Mouse (Mus musculus) bone marrow, adult 2 months (tissue): ENCODE results near the gene C1qtnf9. TPM values are rescaled to one million over a fixed set of nuclear protein-coding genes. Genes with fewer than 3 reads are reported as not detected.
A peak's percentile ranks its signal among the peaks of the same experiment; 100 is the strongest.

ENCODE experiments used
- H3K27ac ChIP-seq: fragments of 200-500 bp; 2 replicates; pipeline ENCODE4 v1.5.1; 2012; ENCODE audit warnings: low read depth, mild to moderate bottlenecking, control low read depth, inconsistent platforms, low read length; ENCODE audit not compliant: control insufficient read depth, poor library complexity, insufficient read depth
- H3K4me1 ChIP-seq: fragments of 200-500 bp; 2 replicates; pipeline ENCODE4 v1.6.1; 2011; ENCODE audit warnings: low read length; ENCODE audit not compliant: control insufficient read depth, insufficient read depth
- H3K4me3 ChIP-seq: fragments of 200-500 bp; replicated peaks from 2 replicates; pipeline ENCODE3; 2011; ENCODE audit warnings: mild to moderate bottlenecking, low read depth, low read length, control low read depth; ENCODE audit not compliant: control insufficient read depth
- CTCF ChIP-seq: fragments of 200-500 bp; IDR thresholded peaks from 2 replicates; pipeline ENCODE4 v1.5.1; 2011; ENCODE audit warnings: low read length, control low read depth; ENCODE audit not compliant: control insufficient read depth, insufficient read depth
- POLR2A ChIP-seq: fragments of 200-500 bp; IDR thresholded peaks from 2 replicates; pipeline ENCODE4 v1.6.1; 2011; ENCODE audit warnings: low read depth, mild to moderate bottlenecking, control low read depth, low read length, borderline replicate concordance; ENCODE audit not compliant: control insufficient read depth
- WGBS: fragments of 180-500 bp; shearing (Covaris S2); methylation state at CpG from one replicate; pipeline ENCODE4 v1.1.7; 2018; 5-methylcytosine and 5-hydroxymethylcytosine counted together
- polyA plus RNA-seq: library from polyadenylated mRNA; stranded (reverse); fragments of >200 nt; gene quantifications from 2 replicates; pipeline ENCODE4 v1.2.4, GENCODE M21; 2011; ENCODE audit warnings: low replicate concordance; ENCODE audit not compliant: missing spikeins, insufficient read depth, insufficient read length

C1qtnf9 gene
- polyA plus RNA-seq, 1 experiment: not detected

GRCm38 (mm10) chr14:60783196-60783595, 15.3 kb downstream of the C1qtnf9 start:
- 11% methylated on average over 8 of the region's 8 CpGs for WGBS
- H3K4me3 ChIP-seq: peak overlapping the region; percentile 52
- TF ChIP-seq POLR2A (no peak), CTCF (no peak)
- H3K4me1 ChIP-seq: peaks cover 6% of the 10 kb centered on the region
- peak overlapping the region; percentile 39 for H3K27ac ChIP-seq

- WGBS: under 1% methylated on average over 61 of the region's 61 CpGs
- peak within 1 kb of the TSS; percentile 53 for H3K27ac ChIP-seq
Measured at GRCm38 (mm10) chr14:60784427-60785315, 16.7 kb downstream of the C1qtnf9 start, which contains the start of gene Mipep. Gene Mipep (plus strand): TSS chr14:60784573.

GRCm38 (mm10) chr14:60790103-60790502, 22.2 kb downstream of the C1qtnf9 start:
- Histone ChIP-seq H3K4me1 (no peaks in the 10 kb centered on the region), H3K27ac (no peak overlapping the region), H3K4me3 (no peak overlapping the region)
- 57% methylated on average over 3 of the region's 3 CpGs for WGBS
- TF ChIP-seq CTCF (peak; percentile 75), POLR2A (no peak)

More at GRCm38 (mm10) chr14:60784427-60785315, 16.7 kb downstream of the C1qtnf9 start, which contains the start of gene Mipep:
- peak; percentile 25; the same call in 1 of the 2 replicates for TF ChIP-seq POLR2A
- peak; percentile 97 for TF ChIP-seq CTCF
- Histone ChIP-seq H3K4me1 (peaks cover 6% of the 10 kb centered on the region), H3K4me3 (peak within 1 kb of the TSS; percentile 70)

- TF ChIP-seq CTCF (no peak), POLR2A (no peak)
- no peak overlapping the region for H3K27ac ChIP-seq
- H3K4me3 ChIP-seq: no peak overlapping the region
- H3K4me1 ChIP-seq: no peaks in the 10 kb centered on the region
- 82% methylated on average over 4 of the region's 4 CpGs for WGBS
Measured at GRCm38 (mm10) chr14:60796600-60797322, 28.8 kb downstream of the C1qtnf9 start.

GRCm38 (mm10) chr14:60797596-60797995, 29.7 kb downstream of the C1qtnf9 start:
- Histone ChIP-seq H3K4me3 (no peak overlapping the region), H3K27ac (no peak overlapping the region), H3K4me1 (no peaks in the 10 kb centered on the region)
- WGBS: 74% methylated on average over 5 of the region's 5 CpGs
- no peak for TF ChIP-seq POLR2A
- TF ChIP-seq CTCF: no peak

GRCm38 (mm10) chr14:60798721-60799120, 30.8 kb downstream of the C1qtnf9 start:
- H3K4me1 ChIP-seq: no peaks in the 10 kb centered on the region
- no peak overlapping the region for H3K27ac ChIP-seq
- WGBS: 89% methylated on average over 4 of the region's 4 CpGs
- H3K4me3 ChIP-seq: no peak overlapping the region
- TF ChIP-seq POLR2A (no peak), CTCF (no peak)

- WGBS: 51% methylated on average over 9 of the region's 9 CpGs
- no peaks in the 10 kb centered on the region for H3K4me1 ChIP-seq
- H3K4me3 ChIP-seq: no peak overlapping the region
- TF ChIP-seq CTCF: no peak
- no peak for TF ChIP-seq POLR2A
- H3K27ac ChIP-seq: no peak overlapping the region
Measured at GRCm38 (mm10) chr14:60799762-60800728, 32.1 kb downstream of the C1qtnf9 start.

- no peak for TF ChIP-seq POLR2A
- no peak for TF ChIP-seq CTCF
- H3K4me1 ChIP-seq: no peaks in the 10 kb centered on the region; the same call in 1 of the 2 replicates
- 90% methylated on average over 13 of the region's 13 CpGs for WGBS
- no peak overlapping the region for H3K4me3 ChIP-seq
- H3K27ac ChIP-seq: no peak overlapping the region
Measured at GRCm38 (mm10) chr14:60802026-60802425, 34.1 kb downstream of the C1qtnf9 start.
